In the genomic region with DNA sequence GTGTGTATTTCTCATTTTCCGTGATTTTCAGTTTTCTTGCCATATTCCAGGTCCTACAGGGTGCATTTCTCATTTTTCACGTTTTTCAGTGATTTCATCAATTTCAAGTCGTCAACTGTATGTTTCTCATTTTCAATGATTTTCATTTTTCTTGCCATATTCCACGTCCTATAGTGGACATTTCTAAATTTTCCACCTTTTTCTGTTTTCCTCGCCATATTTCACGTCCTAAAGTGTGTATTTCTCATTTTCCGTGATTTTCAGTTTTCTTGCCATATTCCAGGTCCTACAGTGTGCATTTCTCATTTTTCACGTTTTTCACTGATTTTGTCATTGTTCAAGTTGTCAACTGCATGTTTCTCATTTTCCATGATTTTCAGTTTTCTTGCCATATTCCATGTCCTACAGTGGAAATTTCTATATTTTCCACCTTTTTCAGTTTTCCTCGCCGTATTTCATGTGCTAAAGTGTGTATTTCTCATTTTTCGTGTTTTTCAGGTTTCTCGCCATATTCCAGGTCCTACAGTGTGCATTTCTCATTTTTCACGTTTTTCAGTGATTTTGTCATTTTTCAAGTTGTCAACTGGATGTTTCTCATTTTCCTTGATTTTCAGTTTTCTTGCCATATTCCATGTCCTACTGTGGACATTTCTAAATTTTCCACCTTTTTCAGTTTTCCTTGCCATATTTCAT, we compare ENCODE assay signal across 13 mouse cellular contexts. TPM values are rescaled to one million over a fixed set of nuclear protein-coding genes. Genes with fewer than 3 reads are reported as not detected.
A peak's percentile ranks its signal among the peaks of the same experiment; 100 is the strongest.
DNase-seq lines count a peak whose midpoint lies in the region; ATAC-seq and TF ChIP-seq lines count a peak whose summit lies in the region.
"Not testable (repeated sequence)": the region's sequence is repeated elsewhere in the genome, so short reads cannot be mapped to it uniquely, and the experiment has no call there.
"Had no signal": no experiment of that assay in that cellular context is flagged by ENCODE, and none has a peak within 500 bp of the region (broad histone marks: within the 10 kb centered on the region; RNA-seq: fewer than 3 reads in every experiment).

No protein-coding gene starts in this region.

- H3K36me3 ChIP-seq in MEL (ENCODE audit: control insufficient read depth in 1 of 2, insufficient read depth in 2 of 2, low read length in 2 of 2); hindbrain, embryonic 14.5 days (replicated peaks; ENCODE audit: control insufficient read depth, insufficient read depth): not testable (repeated sequence)

- H3K27ac ChIP-seq in MEL (ENCODE audit: control insufficient read depth, low read depth, low read length); hindbrain, embryonic 14.5 days: not testable (repeated sequence)

- not testable (repeated sequence) for H3K9ac ChIP-seq in MEL (ENCODE audit: control insufficient read depth, low read depth, low read length, poor library complexity, severe bottlenecking); hindbrain, embryonic 14.5 days

- not testable (repeated sequence) for H3K9me3 ChIP-seq in MEL (replicated peaks; ENCODE audit: insufficient read depth, low read length); hindbrain, embryonic 14.5 days (ENCODE audit: control insufficient read depth, low read length)

- not testable (repeated sequence) for H3K27me3 ChIP-seq in MEL (ENCODE audit: control insufficient read depth in 1 of 2, insufficient read depth in 2 of 2, low read length in 2 of 2); hindbrain, embryonic 14.5 days (ENCODE audit: control insufficient read depth, insufficient read depth, low read length)

- 75% methylated on average over 9 of the region's 13 CpGs for WGBS in hindbrain, embryonic 14.5 days

- TF ChIP-seq RAD21 in MEL (IDR thresholded peaks at IDR 0.05; ENCODE audit: low read depth, low read length): not testable (repeated sequence)

- not testable (repeated sequence) for TF ChIP-seq CTCF in MEL (IDR thresholded peaks at IDR 0.05 in 2 of 3, conservative IDR thresholded peaks at IDR 0.05 in 1 of 3; ENCODE audit: control insufficient read depth in 1 of 3, insufficient read depth in 1 of 3, low read depth in 2 of 3, low read length in 3 of 3, poor library complexity in 1 of 3, severe bottlenecking in 1 of 3)

- DNase-seq in MEL (ENCODE audit: low read depth, low spot score): peak; percentile 70
- peak; percentile 32 for DNase-seq in cerebellum, adult 11-12 months
- DNase-seq in frontal cortex, postnatal 10 days (ENCODE audit: low spot score in 2 of 2): peak; percentile 39 to 77
- peak; percentile 23 for DNase-seq in hindbrain, embryonic 14.5 days (ENCODE audit: low spot score)
- peak; percentile 40 to 49 for DNase-seq in layer of hippocampus, postnatal 25 days (ENCODE audit: extremely low spot score in 1 of 2, low spot score in 1 of 2)
- peak; percentile 80 for DNase-seq in lung, postnatal 10 days
- peak; percentile 60 for DNase-seq in right cerebral cortex, adult 18-20 months
- DNase-seq in thymus, postnatal 4 days: peak; percentile 39

- TF ChIP-seq POLR2A in MEL (IDR thresholded peaks at IDR 0.05; ENCODE audit: control insufficient read depth in 1 of 2, insufficient read depth in 1 of 2, low read depth in 1 of 2, low read length in 2 of 2, poor library complexity in 1 of 2): not testable (repeated sequence)

- H3K4me3 ChIP-seq in MEL (ENCODE audit: control insufficient read depth in 1 of 2, insufficient read depth in 1 of 2, low read depth in 2 of 2, low read length in 2 of 2); hindbrain, embryonic 14.5 days (replicated peaks; ENCODE audit: low read length): not testable (repeated sequence)

- TF ChIP-seq EP300 in MEL (IDR thresholded peaks at IDR 0.05; ENCODE audit: low read depth in 1 of 2, low read length in 2 of 2): not testable (repeated sequence)

- not testable (repeated sequence) for H3K4me1 ChIP-seq in MEL (ENCODE audit: control insufficient read depth in 1 of 2, insufficient read depth in 2 of 2, low read length in 2 of 2); hindbrain, embryonic 14.5 days (replicated peaks; ENCODE audit: control insufficient read depth, insufficient read depth, low read length)

- ATAC-seq in hindbrain, embryonic 14.5 days (ENCODE audit: low FRiP score): not testable (repeated sequence)

- not testable (repeated sequence) for H3K79me2 ChIP-seq in MEL (ENCODE audit: control insufficient read depth, insufficient read depth, low read length, poor library complexity)

- not testable (repeated sequence) for H3K4me2 ChIP-seq in hindbrain, embryonic 14.5 days (replicated peaks)

RNA-seq across cellular contexts. Expression of gene Gm10718, which starts 0.9 kb away (rescaled TPM):
- total RNA-seq in MEL (2012; rRNA removed): 2.3 and 2.6 TPM in 2 replicates
- not detected for polyA plus RNA-seq in MEL (2012; ENCODE audit: insufficient read depth in 1 of 2, insufficient read length in 2 of 2, low read depth in 1 of 2, low replicate concordance in 2 of 2, missing spikeins in 1 of 2)
- polyA plus RNA-seq in hindbrain, embryonic 14.5 days (2014; fragmentation: Nextera tagmentation; extraction: Ambion mirVana): 0.86 TPM in 1 of 2 replicates, not detected in the other
- 1 to 10 TPM in 1 of 2 experiments, not detected in 1; 1.3 TPM for total RNA-seq in layer of hippocampus, postnatal 25 days (2021)
- polyA plus RNA-seq: liver, embryonic 16.5 days; neural tube, embryonic 13.5 days had no signal

RNA-seq across cellular contexts. Expression of gene Gm10717, which starts 2.8 kb away (rescaled TPM):
- total RNA-seq in MEL (2012; rRNA removed): 0.19 and 0.46 TPM in 2 replicates
- polyA plus RNA-seq in MEL (2012; ENCODE audit: insufficient read depth in 1 of 2, insufficient read length in 2 of 2, low read depth in 1 of 2, low replicate concordance in 2 of 2, missing spikeins in 1 of 2): under 1 TPM in 1 of 2 experiments, not detected in 1; 0.33 TPM
- polyA plus RNA-seq in hindbrain, embryonic 14.5 days (2014; fragmentation: Nextera tagmentation; extraction: Ambion mirVana): 1.0 TPM in 1 of 2 replicates, not detected in the other
- total RNA-seq in layer of hippocampus, postnatal 25 days (2021): not detected
- total RNA-seq: gastrocnemius, postnatal 10 days had no signal
- polyA plus RNA-seq: intestine, embryonic 15.5 days; liver, embryonic 16.5 days had no signal

RNA-seq across cellular contexts. Expression of gene Gm10719, which starts 5.3 kb away (rescaled TPM):
- 2.1 and 2.4 TPM in 2 replicates for total RNA-seq in MEL (2012; rRNA removed)
- polyA plus RNA-seq in MEL (2012; ENCODE audit: insufficient read depth in 1 of 2, insufficient read length in 2 of 2, low read depth in 1 of 2, low replicate concordance in 2 of 2, missing spikeins in 1 of 2): under 1 TPM in 1 of 2 experiments, not detected in 1; 0.18 TPM
- 0.47 TPM in 1 of 2 replicates, not detected in the other for polyA plus RNA-seq in hindbrain, embryonic 14.5 days (2014; fragmentation: Nextera tagmentation; extraction: Ambion mirVana)
- total RNA-seq in layer of hippocampus, postnatal 25 days (2021): under 1 TPM; 0.42 to 0.89 TPM
- polyA plus RNA-seq: intestine, embryonic 15.5 days; liver, embryonic 16.5 days had no signal

RNA-seq across cellular contexts. Expression of gene Gm10720, which starts 7.0 kb away (rescaled TPM):
- not detected in 2 replicates for total RNA-seq in MEL (2012; rRNA removed)
- polyA plus RNA-seq in MEL (2012; ENCODE audit: insufficient read depth in 1 of 2, insufficient read length in 2 of 2, low read depth in 1 of 2, low replicate concordance in 2 of 2, missing spikeins in 1 of 2): not detected
- polyA plus RNA-seq in hindbrain, embryonic 14.5 days (2014; fragmentation: Nextera tagmentation; extraction: Ambion mirVana): not detected in 2 replicates
- not detected for total RNA-seq in layer of hippocampus, postnatal 25 days (2021)
- total RNA-seq: gastrocnemius, postnatal 10 days had no signal
- polyA plus RNA-seq: G1E; intestine, embryonic 15.5 days; liver, embryonic 16.5 days; neural tube, embryonic 13.5 days had no signal

RNA-seq across cellular contexts. Expression of gene Gm10721, which starts 9.5 kb away (rescaled TPM):
- total RNA-seq in MEL (2012; rRNA removed): 0.27 TPM in 1 of 2 replicates, not detected in the other
- polyA plus RNA-seq in MEL (2012; ENCODE audit: insufficient read depth in 1 of 2, insufficient read length in 2 of 2, low read depth in 1 of 2, low replicate concordance in 2 of 2, missing spikeins in 1 of 2): not detected
- not detected in 2 replicates for polyA plus RNA-seq in hindbrain, embryonic 14.5 days (2014; fragmentation: Nextera tagmentation; extraction: Ambion mirVana)
- total RNA-seq in layer of hippocampus, postnatal 25 days (2021): under 1 TPM in 1 of 2 experiments, not detected in 1; 0.85 TPM
- total RNA-seq: gastrocnemius, postnatal 10 days had no signal
- polyA plus RNA-seq: intestine, embryonic 15.5 days; liver, embryonic 16.5 days; neural tube, embryonic 13.5 days had no signal

Comparison
In these comparisons a context has a peak if more than half of its experiments do, and no peak if none do; other contexts are left out.
1. DNase-seq: peak in every context shown above with its lines; median percentile 80 in lung, postnatal 10 days; 70 in MEL; 60 in right cerebral cortex, adult 18-20 months; 58 in frontal cortex, postnatal 10 days; 44 in layer of hippocampus, postnatal 25 days; 39 in thymus, postnatal 4 days; 32 in cerebellum, adult 11-12 months; 23 in hindbrain, embryonic 14.5 days.